ENCODE assay signal across 10 mouse cellular contexts in genomic region chr14:76618331-76619037, GRCm38 (mm10).
DNase-seq lines count a peak whose midpoint lies in the region; ATAC-seq and TF ChIP-seq lines count a peak whose summit lies in the region.
"Had no signal": no experiment of that assay in that cellular context is flagged by ENCODE, and none has a peak within 500 bp of the region (broad histone marks: within the 10 kb centered on the region; RNA-seq: fewer than 3 reads in every experiment).

No protein-coding gene starts in this region.

- H3K4me3 ChIP-seq in intestine, embryonic 15.5 days (replicated peaks): no peak overlapping the region
- no peak overlapping the region for H3K4me3 ChIP-seq in intestine, postnatal 0 days (ENCODE audit: low read depth, low read length)
- no peak overlapping the region for H3K4me3 ChIP-seq in embryonic facial prominence, embryonic 12.5 days
- no peak overlapping the region for H3K4me3 ChIP-seq in forebrain, embryonic 15.5 days
- no peak overlapping the region for H3K4me3 ChIP-seq in limb, embryonic 15.5 days
- H3K4me3 ChIP-seq: heart, adult 2 months had no signal

- H3K9ac ChIP-seq in intestine, embryonic 15.5 days: no peak overlapping the region
- H3K9ac ChIP-seq in intestine, postnatal 0 days (ENCODE audit: low read depth, low read length): no peak overlapping the region
- H3K9ac ChIP-seq in embryonic facial prominence, embryonic 12.5 days: no peak overlapping the region
- H3K9ac ChIP-seq in forebrain, embryonic 15.5 days (replicated peaks): no peak overlapping the region
- no peak overlapping the region for H3K9ac ChIP-seq in limb, embryonic 15.5 days

- no peak for ATAC-seq in intestine, embryonic 15.5 days
- ATAC-seq in intestine, postnatal 0 days: no peak
- ATAC-seq in embryonic facial prominence, embryonic 12.5 days (ENCODE audit: insufficient number of reproducible peaks, insufficient read depth, low FRiP score, low TSS enrichment): no peak
- ATAC-seq in forebrain, embryonic 15.5 days (replicated peaks): peak; percentile 5; the same call in 1 of the 2 replicates
- ATAC-seq in limb, embryonic 15.5 days (ENCODE audit: insufficient number of reproducible peaks, low FRiP score, low TSS enrichment, low read depth): no peak

- 0 out of 2 replicates have a peak overlapping the region, but pooled peaks have one; percentile 66 for H3K27ac ChIP-seq in intestine, embryonic 15.5 days
- H3K27ac ChIP-seq in intestine, postnatal 0 days (ENCODE audit: low read depth, low read length): no peak overlapping the region
- H3K27ac ChIP-seq in embryonic facial prominence, embryonic 12.5 days: peak overlapping the region; percentile 50
- H3K27ac ChIP-seq in forebrain, embryonic 15.5 days (replicated peaks): peak overlapping the region; percentile 84
- peak overlapping the region; percentile 67 for H3K27ac ChIP-seq in limb, embryonic 15.5 days

- no peak overlapping the region for H3K4me2 ChIP-seq in intestine, embryonic 15.5 days (replicated peaks)
- H3K4me2 ChIP-seq in intestine, postnatal 0 days (replicated peaks; ENCODE audit: low read depth): no peak overlapping the region
- H3K4me2 ChIP-seq in embryonic facial prominence, embryonic 12.5 days (replicated peaks): no peak overlapping the region
- no peak overlapping the region for H3K4me2 ChIP-seq in forebrain, embryonic 15.5 days (replicated peaks)
- H3K4me2 ChIP-seq in limb, embryonic 15.5 days: no peak overlapping the region

- H3K4me1 ChIP-seq in intestine, embryonic 15.5 days (replicated peaks): peaks cover 23% of the 10 kb centered on the region
- peaks cover 16% of the 10 kb centered on the region for H3K4me1 ChIP-seq in intestine, postnatal 0 days (replicated peaks; ENCODE audit: control insufficient read depth, insufficient read depth, low read length)
- peaks cover 36% of the 10 kb centered on the region for H3K4me1 ChIP-seq in embryonic facial prominence, embryonic 12.5 days
- H3K4me1 ChIP-seq in forebrain, embryonic 15.5 days: peaks cover 41% of the 10 kb centered on the region
- peaks cover 59% of the 10 kb centered on the region for H3K4me1 ChIP-seq in limb, embryonic 15.5 days

- no peak for DNase-seq in layer of hippocampus, adult 18-20 months (ENCODE audit: low spot score in 2 of 2)
- no peak for DNase-seq in heart, postnatal 25 days (ENCODE audit: low spot score)
- DNase-seq: heart, adult 2 months; liver; thymus, postnatal 4 days had no signal

- TF ChIP-seq CTCF in intestine, postnatal 0 days (IDR thresholded peaks at IDR 0.05; ENCODE audit: low read depth): no peak

- no peaks in the 10 kb centered on the region for H3K36me3 ChIP-seq in intestine, embryonic 15.5 days
- no peaks in the 10 kb centered on the region for H3K36me3 ChIP-seq in intestine, postnatal 0 days (ENCODE audit: control insufficient read depth, insufficient read depth)
- H3K36me3 ChIP-seq in embryonic facial prominence, embryonic 12.5 days: no peaks in the 10 kb centered on the region
- H3K36me3 ChIP-seq in forebrain, embryonic 15.5 days: no peaks in the 10 kb centered on the region
- no peaks in the 10 kb centered on the region for H3K36me3 ChIP-seq in limb, embryonic 15.5 days

- WGBS in intestine, embryonic 15.5 days: 62% methylated on average over 14 of the region's 14 CpGs
- 67% methylated on average over 14 of the region's 14 CpGs for WGBS in intestine, postnatal 0 days
- 35% methylated on average over 14 of the region's 14 CpGs for WGBS in embryonic facial prominence, embryonic 12.5 days
- 46% methylated on average over 14 of the region's 14 CpGs for WGBS in forebrain, embryonic 15.5 days
- WGBS in limb, embryonic 15.5 days: 33% methylated on average over 14 of the region's 14 CpGs

- intact Hi-C loops in heart, postnatal 25 days (cut with DNase I): no loop called here

- no peaks in the 10 kb centered on the region for H3K27me3 ChIP-seq in intestine, embryonic 15.5 days (replicated peaks)
- H3K27me3 ChIP-seq in intestine, postnatal 0 days (replicated peaks; ENCODE audit: control insufficient read depth, insufficient read depth, low read length): no peaks in the 10 kb centered on the region
- no peaks in the 10 kb centered on the region for H3K27me3 ChIP-seq in embryonic facial prominence, embryonic 12.5 days
- H3K27me3 ChIP-seq in forebrain, embryonic 15.5 days: no peaks in the 10 kb centered on the region
- no peaks in the 10 kb centered on the region for H3K27me3 ChIP-seq in limb, embryonic 15.5 days

- no peaks in the 10 kb centered on the region for H3K9me3 ChIP-seq in intestine, embryonic 15.5 days
- H3K9me3 ChIP-seq in intestine, postnatal 0 days (ENCODE audit: control insufficient read depth): no peaks in the 10 kb centered on the region
- H3K9me3 ChIP-seq in embryonic facial prominence, embryonic 12.5 days: no peaks in the 10 kb centered on the region
- H3K9me3 ChIP-seq in forebrain, embryonic 15.5 days: no peaks in the 10 kb centered on the region
- H3K9me3 ChIP-seq in limb, embryonic 15.5 days: no peaks in the 10 kb centered on the region
